Mouse (Mus musculus) left cerebral cortex, postnatal 25 days (tissue): ENCODE measurements at regions not wholly inside any gene's neighbourhood (a gene's known extent, or its start where the extent isn't known, plus 50 kb on each side); places are given as distances from the start of the nearest gene placed in this dataset.
A peak's percentile ranks its signal among the peaks of the same experiment; 100 is the strongest.

Source experiments
- DNase-seq, 2 experiments: peaks; one replicate each; pipeline ENCODE4 v3.0.0; 2022; ENCODE audit warnings: low spot score in 2 of 2, mixed read lengths in 1 of 2
- intact Hi-C: fragments of 180-260 bp; cut with DNase I; formaldehyde crosslinking; loops from one replicate; pipeline ENCODE4 v1.15.1; 2025

DNA sequence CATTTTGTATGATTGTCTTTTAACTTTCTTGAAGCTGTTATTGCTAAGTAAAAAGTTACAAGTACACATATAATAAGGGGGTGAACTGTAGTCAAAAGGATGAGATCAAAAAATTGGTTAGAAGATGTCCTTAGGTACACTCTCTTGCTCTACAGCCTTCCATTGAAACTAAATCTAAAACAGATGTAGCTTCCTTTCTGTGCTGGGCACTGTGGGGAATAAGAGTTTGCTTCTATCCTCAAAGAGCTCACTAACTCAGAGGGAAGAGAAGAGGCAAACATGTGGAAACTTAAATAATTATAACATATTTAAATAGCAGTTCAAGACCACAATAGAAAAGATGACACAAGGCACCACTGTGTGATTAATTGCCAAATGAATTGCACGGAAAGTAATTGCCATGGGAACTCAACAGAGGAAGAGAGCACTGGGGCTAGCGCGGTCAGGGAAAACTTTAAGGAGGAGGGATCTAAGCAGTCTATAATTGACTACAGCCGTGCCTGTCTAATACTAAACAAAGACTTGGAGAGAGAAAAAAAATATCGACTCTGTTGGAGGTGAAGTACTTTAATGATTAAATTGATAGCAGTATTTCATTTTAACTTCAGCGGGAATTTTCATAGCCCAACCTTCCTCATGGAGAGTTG is 57.9 kb upstream of the Ammecr1 start:
- intact Hi-C loops: no loop called here
- DNase-seq: no peak

DNA sequence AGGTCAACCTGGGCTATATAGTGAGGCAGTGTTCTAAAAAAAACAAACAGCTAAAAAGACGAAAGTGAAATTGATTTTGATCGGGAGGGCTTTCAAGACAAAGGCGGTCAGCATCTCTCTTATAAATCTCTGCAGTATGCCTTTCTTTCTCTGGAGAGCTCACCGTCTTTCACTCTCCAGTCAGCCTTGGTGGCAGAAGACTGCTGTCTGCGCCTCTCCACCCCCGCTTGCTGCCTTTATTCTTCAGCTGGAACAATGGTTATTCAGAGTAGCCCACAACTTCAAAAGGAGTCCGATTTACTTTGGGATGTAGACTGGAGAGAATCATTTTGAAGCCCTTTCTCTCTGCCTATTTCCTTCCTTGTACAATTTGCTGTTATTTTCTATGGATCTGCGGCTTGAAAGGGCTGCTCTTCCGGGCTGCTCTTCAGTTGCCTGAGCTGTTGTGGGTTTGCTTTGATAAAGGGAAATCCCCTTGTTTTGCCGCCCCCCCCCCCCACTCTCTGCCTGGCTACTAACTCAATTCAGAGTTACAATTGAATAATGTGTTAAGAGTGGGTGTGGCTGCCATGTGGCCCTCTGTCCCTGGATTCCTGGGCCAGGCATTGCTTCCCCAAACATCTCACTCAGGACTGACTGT is 64.0 kb upstream of the Ammecr1 start:
- intact Hi-C loops: no loop called here

DNA sequence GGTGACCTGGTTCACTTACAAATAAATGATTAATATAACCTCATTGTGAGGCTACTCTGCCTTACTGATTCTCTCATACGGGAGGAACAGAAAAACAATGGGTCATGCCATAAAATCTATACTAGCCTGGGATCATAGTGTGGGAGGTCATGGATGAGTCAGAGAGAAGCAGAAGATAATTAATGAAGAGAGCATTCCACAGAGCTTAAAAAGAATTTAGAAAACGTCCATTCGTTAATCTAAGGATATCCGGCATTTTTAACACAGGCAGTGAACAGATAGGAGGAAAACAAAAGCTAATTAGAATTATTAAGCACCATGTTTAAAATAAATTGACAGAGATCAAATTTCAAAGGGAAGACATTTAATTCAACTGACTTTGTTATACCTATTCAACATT is 59.5 kb upstream of the Rtl9 start:
- intact Hi-C loops: no loop called here

More for the DNA sequence above, 64.0 kb upstream of the Ammecr1 start:
- DNase-seq: peak in 1 of 2 experiments; percentile 1

DNA sequence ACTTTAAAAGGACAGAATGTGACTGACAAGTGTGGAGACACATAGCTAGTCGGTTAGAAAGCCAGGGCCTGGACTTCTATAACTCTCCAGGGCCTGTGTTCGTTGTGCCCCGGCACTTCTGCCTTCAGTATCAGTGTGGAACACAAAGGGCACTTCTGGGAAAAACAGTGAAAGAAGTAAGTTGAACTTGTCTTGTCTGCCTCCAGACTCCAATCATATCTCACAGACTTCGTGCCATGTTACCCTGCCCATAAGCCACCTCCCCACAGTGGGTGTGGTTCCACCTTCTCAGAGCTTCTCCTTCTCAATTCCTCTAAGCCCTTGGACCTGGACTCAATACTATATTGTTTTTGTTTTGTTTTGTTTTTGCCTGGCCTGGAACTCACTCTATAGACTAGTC is 55.1 kb upstream of the Rtl9 start:
- no peak for DNase-seq
- intact Hi-C loops: no loop called here

More for the DNA sequence above, 59.5 kb upstream of the Rtl9 start:
- no peak for DNase-seq

DNA sequence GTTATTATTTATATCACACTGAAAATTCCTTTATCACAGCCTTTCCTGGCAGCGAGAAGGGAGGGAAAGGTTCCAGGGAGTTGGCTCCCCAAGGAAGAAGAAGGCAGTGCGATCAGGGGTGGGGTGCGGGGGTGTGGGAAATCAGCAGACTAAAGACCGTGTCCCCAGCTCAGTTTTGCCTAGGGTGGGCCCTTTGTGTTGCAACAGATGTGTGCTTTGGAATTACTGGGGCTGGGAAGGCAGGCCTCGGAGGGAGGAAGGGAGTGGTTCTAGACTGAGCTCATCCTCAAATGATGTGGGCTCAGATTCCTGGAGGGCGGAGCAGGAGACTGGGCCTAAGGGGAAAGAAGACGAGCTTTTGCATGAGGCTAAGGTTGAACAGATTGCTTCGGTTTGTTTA is 53.1 kb upstream of the Rtl9 start:
- DNase-seq: no peak
- intact Hi-C loops: no loop called here
